Mouse (Mus musculus) MEL (cell line): ENCODE results near the gene Tle3. TPM values are rescaled to one million over a fixed set of nuclear protein-coding genes. Genes with fewer than 3 reads are reported as not detected.

Source experiments
- DNase-seq: peaks from one replicate; pipeline ENCODE4 v3.0.0; 2011; ENCODE audit warnings: low read depth, low spot score
- H3K27ac ChIP-seq: 2 replicates; pipeline ENCODE4 v1.5.1; 2012; ENCODE audit warnings: low read depth, mild to moderate bottlenecking, control low read depth, low read length, moderate library complexity; ENCODE audit not compliant: control insufficient read depth
- H3K27me3 ChIP-seq, 2 experiments: fragments of 150-350 bp in 1 of 2; sonication (generic) in 1 of 2; 2 replicates each; pipeline ENCODE4 v1.6.1; 2012; ENCODE audit warnings: low read length in 2 of 2, mild to moderate bottlenecking in 2 of 2, improper control_type of control experiment in 1 of 2, moderate library complexity in 1 of 2; ENCODE audit not compliant: insufficient read depth in 2 of 2, control insufficient read depth in 1 of 2
- H3K36me3 ChIP-seq, 2 experiments: 2 replicates each; pipeline ENCODE4 v1.6.1; 2012 to 2014; ENCODE audit warnings: low read length in 2 of 2, improper control_type of control experiment in 1 of 2, inconsistent platforms in 1 of 2, mild to moderate bottlenecking in 1 of 2; ENCODE audit not compliant: insufficient read depth in 2 of 2, control insufficient read depth in 1 of 2
- H3K4me1 ChIP-seq, 2 experiments: fragments of 150-350 bp in 1 of 2; sonication (generic) in 1 of 2; 2 replicates each; pipeline ENCODE4 v1.6.1; 2012; ENCODE audit warnings: low read length in 2 of 2, improper control_type of control experiment in 1 of 2, mild to moderate bottlenecking in 1 of 2; ENCODE audit not compliant: insufficient read depth in 2 of 2, control insufficient read depth in 1 of 2
- H3K4me3 ChIP-seq, 2 experiments: fragments of 150-350 bp in 1 of 2; sonication (generic) in 1 of 2; 2 replicates each; pipeline ENCODE4 v1.5.1; 2012; ENCODE audit warnings: low read depth in 2 of 2, low read length in 2 of 2, mild to moderate bottlenecking in 2 of 2, moderate library complexity in 2 of 2, control low read depth in 1 of 2, improper control_type of control experiment in 1 of 2; ENCODE audit not compliant: control insufficient read depth in 1 of 2, insufficient read depth in 1 of 2
- H3K79me2 ChIP-seq: 2 replicates; pipeline ENCODE4 v1.6.1; 2012; ENCODE audit warnings: mild to moderate bottlenecking, low read length, moderate library complexity; ENCODE audit not compliant: control insufficient read depth, poor library complexity, insufficient read depth
- H3K9ac ChIP-seq: 2 replicates; pipeline ENCODE4 v1.6.1; 2012; ENCODE audit warnings: low read depth, mild to moderate bottlenecking, control low read depth, low read length, moderate library complexity; ENCODE audit not compliant: control insufficient read depth, poor library complexity, severe bottlenecking
- H3K9me3 ChIP-seq: fragments of 150-350 bp; sonication (generic); replicated peaks from 2 replicates; pipeline ENCODE4 v1.6.1; 2012; ENCODE audit warnings: mild to moderate bottlenecking, low read length, improper control_type of control experiment, moderate library complexity; ENCODE audit not compliant: insufficient read depth
- E2F4 ChIP-seq: IDR thresholded peaks from 2 replicates; pipeline ENCODE4 v1.6.1; 2011; ENCODE audit warnings: low read depth, low read length, improper control_type of control experiment, borderline replicate concordance
- EP300 ChIP-seq, 2 experiments: IDR thresholded peaks; 2 replicates each; pipeline ENCODE4 v1.6.1; 2011; ENCODE audit warnings: improper control_type of control experiment in 2 of 2, low read length in 2 of 2, low read depth in 1 of 2, mild to moderate bottlenecking in 1 of 2
- GABPA ChIP-seq: IDR thresholded peaks from 2 replicates; pipeline ENCODE4 v1.6.1; 2012; ENCODE audit warnings: low read depth, mild to moderate bottlenecking, inconsistent platforms, low read length, improper control_type of control experiment, moderate library complexity
- GATA1 ChIP-seq: IDR thresholded peaks from 2 replicates; pipeline ENCODE4 v1.6.1; 2011; ENCODE audit warnings: low read depth, low read length, improper control_type of control experiment
- HCFC1 ChIP-seq: IDR thresholded peaks from 2 replicates; pipeline ENCODE4 v1.6.1; 2012; ENCODE audit warnings: low read depth, mild to moderate bottlenecking, inconsistent platforms, low read length, improper control_type of control experiment, moderate library complexity
- KAT2A ChIP-seq: conservative IDR thresholded peaks from 2 replicates; pipeline ENCODE4 v1.6.1; 2012; ENCODE audit warnings: low read depth, low read length, improper control_type of control experiment, inconsistent platforms
- MAFK ChIP-seq: IDR thresholded peaks from 2 replicates; pipeline ENCODE4 v1.6.1; 2011; ENCODE audit warnings: low read depth, mild to moderate bottlenecking, low read length, improper control_type of control experiment, borderline replicate concordance
- MAX ChIP-seq: IDR thresholded peaks from 2 replicates; pipeline ENCODE4 v1.6.1; 2011; ENCODE audit warnings: low read length, improper control_type of control experiment
- MYC ChIP-seq: IDR thresholded peaks from 2 replicates; pipeline ENCODE4 v1.6.1; 2011; ENCODE audit warnings: low read depth, mild to moderate bottlenecking, low read length, improper control_type of control experiment, moderate library complexity
- NRF1 ChIP-seq: IDR thresholded peaks from 2 replicates; pipeline ENCODE4 v1.6.1; 2014; ENCODE audit warnings: low read depth, mild to moderate bottlenecking, inconsistent platforms, low read length, improper control_type of control experiment, moderate library complexity; ENCODE audit not compliant: poor library complexity, insufficient read depth, severe bottlenecking
- POLR2AphosphoS2 ChIP-seq: IDR thresholded peaks from 2 replicates; pipeline ENCODE4 v1.6.1; 2011; ENCODE audit warnings: low read length, improper control_type of control experiment
- POLR2AphosphoS5 ChIP-seq: IDR thresholded peaks from 2 replicates; pipeline ENCODE4 v1.6.1; 2012; ENCODE audit warnings: low read depth, borderline replicate concordance, mild to moderate bottlenecking, inconsistent platforms, low read length, moderate library complexity, mixed read lengths
- RAD21 ChIP-seq: IDR thresholded peaks from 2 replicates; pipeline ENCODE4 v1.6.1; 2011; ENCODE audit warnings: mild to moderate bottlenecking, low read depth, low read length, improper control_type of control experiment
- RCOR1 ChIP-seq: IDR thresholded peaks from 2 replicates; pipeline ENCODE4 v1.6.1; 2012; ENCODE audit warnings: low read depth, mild to moderate bottlenecking, inconsistent platforms, low read length, improper control_type of control experiment
- USF1 ChIP-seq: IDR thresholded peaks from 2 replicates; pipeline ENCODE4 v1.6.1; 2014; ENCODE audit warnings: low read depth, mild to moderate bottlenecking, inconsistent platforms, low read length, improper control_type of control experiment, moderate library complexity
- USF2 ChIP-seq, 2 experiments: IDR thresholded peaks; 2 replicates each; pipeline ENCODE4 v1.6.1; 2011 to 2012; ENCODE audit warnings: improper control_type of control experiment in 2 of 2, low read length in 2 of 2, borderline replicate concordance in 1 of 2, inconsistent platforms in 1 of 2, low read depth in 1 of 2, mild to moderate bottlenecking in 1 of 2; ENCODE audit not compliant: insufficient read depth in 1 of 2
- ZMIZ1 ChIP-seq: IDR thresholded peaks from 2 replicates; pipeline ENCODE4 v1.6.1; 2012; ENCODE audit warnings: low read depth, mild to moderate bottlenecking, inconsistent platforms, low read length, improper control_type of control experiment, moderate library complexity
- ZNF384 ChIP-seq: IDR thresholded peaks from 2 replicates; pipeline ENCODE4 v1.6.1; 2012; ENCODE audit warnings: low read depth, mild to moderate bottlenecking, inconsistent platforms, low read length, improper control_type of control experiment
- polyA plus RNA-seq, 2 experiments: library from polyadenylated mRNA; stranded (reverse) in 1 of 2; unstranded in 1 of 2; fragments of >175 nt in 1 of 2; fragments of >200 nt in 1 of 2; gene quantifications; 2 replicates each; pipeline versions ENCODE4 v1.2.1 to v1.2.4; 2012; ENCODE audit warnings: low replicate concordance in 2 of 2, low read depth in 1 of 2; ENCODE audit not compliant: insufficient read length in 2 of 2, insufficient read depth in 1 of 2, missing spikeins in 1 of 2
- total RNA-seq: library from RNA; depleted of rRNA; stranded (reverse); fragments of 300-350 nt; gene quantifications from 2 replicates; pipeline ENCODE4 v1.2.3, GENCODE M21; 2012

The Tle3 gene
- total and polyA plus RNA-seq, 3 experiments = 20.3 to 26.8 TPM; not detected in 1

DNA sequence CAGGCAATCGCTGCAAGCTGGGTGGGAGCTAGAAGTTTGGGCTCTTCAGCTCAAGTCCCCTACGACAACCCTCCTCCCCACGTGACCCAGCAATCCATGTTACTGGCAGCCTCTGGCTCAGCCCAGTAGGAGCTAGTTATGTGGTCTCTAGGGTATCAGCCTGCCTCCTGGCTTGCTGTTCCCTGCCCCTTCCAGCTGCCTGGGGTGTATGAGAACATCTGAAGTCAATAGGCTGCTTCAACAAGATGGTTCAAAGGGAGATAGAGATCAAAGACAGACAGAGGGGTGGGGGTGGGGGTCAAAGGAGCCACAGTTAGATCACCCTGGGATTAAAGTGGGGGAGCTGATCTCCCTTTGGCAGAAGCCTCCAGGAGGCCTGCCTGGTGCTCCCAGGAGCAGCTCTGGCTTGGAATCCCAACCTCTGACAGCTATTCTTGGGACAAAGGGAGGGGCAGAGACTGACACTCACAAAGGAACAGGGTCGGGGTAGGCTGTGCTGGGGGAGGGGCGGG lies 73.6 kb downstream of the Tle3 start:
- no peak overlapping the region for H3K9ac ChIP-seq
- H3K36me3 ChIP-seq = no peaks in the 10 kb centered on the region
- TF ChIP-seq RAD21 = no peak
- TF ChIP-seq EP300 (IDR thresholded peaks at IDR 0.05; ENCODE audit: low read depth in 1 of 2, low read length in 2 of 2) = no peak
- no peak for TF ChIP-seq ZNF384
- TF ChIP-seq USF1 = no peak
- TF ChIP-seq HCFC1 = no peak
- no peak for TF ChIP-seq RCOR1
- no peak for TF ChIP-seq MAX
- no peak for TF ChIP-seq MAFK
- no peak for TF ChIP-seq GABPA
- TF ChIP-seq KAT2A = no peak
- no peak for TF ChIP-seq POLR2AphosphoS2
- no peak for TF ChIP-seq POLR2AphosphoS5
- TF ChIP-seq NRF1 = no peak
- TF ChIP-seq ZMIZ1 = no peak
- TF ChIP-seq GATA1 = no peak
- H3K79me2 ChIP-seq = no peaks in the 10 kb centered on the region
- no peaks in the 10 kb centered on the region for H3K9me3 ChIP-seq
- H3K4me1 ChIP-seq = no peaks in the 10 kb centered on the region
- H3K27ac ChIP-seq = no peak overlapping the region
- DNase-seq = no peak
- H3K27me3 ChIP-seq = no peaks in the 10 kb centered on the region
- no peak overlapping the region for H3K4me3 ChIP-seq

GRCm38 (mm10) chr9:61446965-61447364 lies 74.8 kb downstream of the Tle3 start:
- no peaks in the 10 kb centered on the region for H3K4me1 ChIP-seq
- no peak overlapping the region for H3K4me3 ChIP-seq
- H3K27me3 ChIP-seq = no peaks in the 10 kb centered on the region
- H3K9me3 ChIP-seq = no peaks in the 10 kb centered on the region
- TF ChIP-seq USF1 (no peak), MYC (no peak), KAT2A (no peak), E2F4 (no peak), USF2 (IDR thresholded peaks at IDR 0.05; ENCODE audit: borderline replicate concordance in 1 of 2, insufficient read depth in 1 of 2, low read depth in 1 of 2, low read length in 2 of 2) (no peak)
- H3K27ac ChIP-seq = no peak overlapping the region
- no peak overlapping the region for H3K9ac ChIP-seq
- no peaks in the 10 kb centered on the region for H3K36me3 ChIP-seq
- no peaks in the 10 kb centered on the region for H3K79me2 ChIP-seq
- DNase-seq = no peak
